Mouse (Mus musculus): ENCODE results near the gene Ifitm10. TPM values are rescaled to one million over a fixed set of nuclear protein-coding genes. Genes with fewer than 3 reads are reported as not detected.
A peak's percentile ranks its signal among the peaks of the same experiment; 100 is the strongest.

Ifitm10 gene
- polyA plus RNA-seq, 1 experiment from 2014 or later = 1.6 TPM

DNA sequence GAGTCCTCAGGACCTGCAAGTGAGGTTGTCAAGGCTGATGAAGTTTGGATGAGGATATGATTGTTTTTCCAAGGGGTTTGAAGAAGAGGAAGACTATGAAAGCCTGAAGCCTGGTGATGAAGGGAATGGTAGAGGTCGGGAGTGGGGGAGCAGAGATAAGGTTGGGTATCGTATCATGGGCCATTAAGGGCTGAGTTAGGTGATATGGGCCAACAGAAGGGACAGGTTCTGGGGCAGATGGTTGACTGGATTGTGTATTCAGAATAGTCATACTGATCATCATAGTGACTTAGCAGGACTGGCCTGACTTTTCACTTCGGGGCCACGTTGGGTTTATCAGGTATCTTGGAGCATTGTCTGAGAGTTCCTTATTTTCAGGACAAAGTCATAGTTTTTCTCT is 21.9 kb upstream of the Ifitm10 start:
- peak; percentile 39 for ATAC-seq (ENCODE audit: low read depth)
- Histone ChIP-seq H3K27me3 (ENCODE audit: control insufficient read depth, insufficient read depth, low read depth, low read length) (no peaks in the 10 kb centered on the region), H3K36me3 (ENCODE audit: control insufficient read depth, insufficient read depth) (no peaks in the 10 kb centered on the region), H3K9ac (ENCODE audit: low read depth, low read length) (no peak overlapping the region), H3K4me3 (ENCODE audit: low read depth, low read length) (no peak overlapping the region), H3K9me3 (replicated peaks; ENCODE audit: control insufficient read depth, low read length) (no peaks in the 10 kb centered on the region), H3K27ac (ENCODE audit: low read length) (peak overlapping the region; percentile 54), H3K4me1 (ENCODE audit: control insufficient read depth, low read depth, low read length) (peaks cover 60% of the 10 kb centered on the region), H3K4me2 (ENCODE audit: low read depth, low read length) (no peak overlapping the region)
- WGBS (ENCODE audit: insufficient replicate concordance) = 19% methylated on average over 4 of the region's 4 CpGs

GRCm38 (mm10) chr7:142394261-142395190 is 21.0 kb upstream of the Ifitm10 start:
- no peak overlapping the region for H3K9ac ChIP-seq (ENCODE audit: low read depth, low read length)
- H3K4me3 ChIP-seq (ENCODE audit: low read depth, low read length) = no peak overlapping the region
- 41% methylated on average over 6 of the region's 6 CpGs for WGBS (ENCODE audit: insufficient replicate concordance)
- H3K36me3 ChIP-seq (ENCODE audit: control insufficient read depth, insufficient read depth) = no peaks in the 10 kb centered on the region
- H3K4me1 ChIP-seq (ENCODE audit: control insufficient read depth, low read depth, low read length) = peaks cover 60% of the 10 kb centered on the region
- no peaks in the 10 kb centered on the region for H3K9me3 ChIP-seq (replicated peaks; ENCODE audit: control insufficient read depth, low read length)
- no peak for ATAC-seq (ENCODE audit: low read depth)
- peak overlapping the region; percentile 76 for H3K27ac ChIP-seq (ENCODE audit: low read length)
- no peaks in the 10 kb centered on the region for H3K27me3 ChIP-seq (ENCODE audit: control insufficient read depth, insufficient read depth, low read depth, low read length)
- H3K4me2 ChIP-seq (ENCODE audit: low read depth, low read length) = no peak overlapping the region

DNA sequence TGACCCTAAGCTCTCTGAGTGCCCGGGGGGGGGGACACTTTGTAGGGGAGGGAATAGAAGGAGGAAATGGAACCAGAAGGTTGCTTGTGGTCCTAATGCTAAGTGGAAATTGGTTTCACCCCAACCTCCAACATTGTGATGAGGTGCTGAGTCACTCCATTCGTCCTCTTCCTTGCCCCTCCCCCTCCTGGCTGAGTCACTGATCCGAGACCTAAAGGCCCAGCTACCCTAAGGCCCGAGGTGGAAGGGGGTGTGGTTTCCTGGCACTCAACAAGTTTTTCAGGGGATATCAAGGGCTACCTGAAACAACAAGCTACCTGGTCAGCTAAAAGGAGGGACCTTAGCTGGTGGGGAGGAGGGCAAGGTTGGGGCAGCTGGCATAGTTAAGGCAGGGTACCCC is 19.6 kb upstream of the Ifitm10 start:
- Histone ChIP-seq H3K9me3 (replicated peaks; ENCODE audit: control insufficient read depth, low read length) (no peaks in the 10 kb centered on the region), H3K27ac (ENCODE audit: low read length) (peak overlapping the region; percentile 76), H3K36me3 (ENCODE audit: control insufficient read depth, insufficient read depth) (no peaks in the 10 kb centered on the region), H3K27me3 (ENCODE audit: control insufficient read depth, insufficient read depth, low read depth, low read length) (no peaks in the 10 kb centered on the region), H3K4me3 (ENCODE audit: low read depth, low read length) (no peak overlapping the region), H3K4me1 (ENCODE audit: control insufficient read depth, low read depth, low read length) (peaks cover 64% of the 10 kb centered on the region), H3K4me2 (ENCODE audit: low read depth, low read length) (peak overlapping the region; percentile 40), H3K9ac (ENCODE audit: low read depth, low read length) (peak overlapping the region; percentile 56)
- WGBS (ENCODE audit: insufficient replicate concordance) = 9% methylated on average over 4 of the region's 4 CpGs
- ATAC-seq (ENCODE audit: low read depth) = peak; percentile 87

GRCm38 (mm10) chr7:142391609-142392008 is 18.1 kb upstream of the Ifitm10 start:
- H3K27ac ChIP-seq (ENCODE audit: low read length) = peak overlapping the region; percentile 7
- WGBS (ENCODE audit: insufficient replicate concordance) = 55% methylated on average over 4 of the region's 4 CpGs
- ATAC-seq (ENCODE audit: low read depth) = no peak

GRCm38 (mm10) chr7:142391108-142391507 is 17.6 kb upstream of the Ifitm10 start:
- Histone ChIP-seq H3K9ac (ENCODE audit: low read depth, low read length) (no peak overlapping the region), H3K36me3 (ENCODE audit: control insufficient read depth, insufficient read depth) (no peaks in the 10 kb centered on the region), H3K27ac (ENCODE audit: low read length) (peak overlapping the region; percentile 7), H3K9me3 (replicated peaks; ENCODE audit: control insufficient read depth, low read length) (no peaks in the 10 kb centered on the region), H3K4me3 (ENCODE audit: low read depth, low read length) (no peak overlapping the region), H3K27me3 (ENCODE audit: control insufficient read depth, insufficient read depth, low read depth, low read length) (no peaks in the 10 kb centered on the region), H3K4me1 (ENCODE audit: control insufficient read depth, low read depth, low read length) (peaks cover 61% of the 10 kb centered on the region), H3K4me2 (ENCODE audit: low read depth, low read length) (no peak overlapping the region)
- ATAC-seq (ENCODE audit: low read depth) = no peak
- WGBS (ENCODE audit: insufficient replicate concordance) = 36% methylated on average over 3 of the region's 3 CpGs

More at GRCm38 (mm10) chr7:142391609-142392008, 18.1 kb upstream of the Ifitm10 start:
- H3K4me2 ChIP-seq (ENCODE audit: low read depth, low read length) = no peak overlapping the region
- no peak overlapping the region for H3K9ac ChIP-seq (ENCODE audit: low read depth, low read length)
- H3K27me3 ChIP-seq (ENCODE audit: control insufficient read depth, insufficient read depth, low read depth, low read length) = no peaks in the 10 kb centered on the region
- H3K4me3 ChIP-seq (ENCODE audit: low read depth, low read length) = no peak overlapping the region
- no peaks in the 10 kb centered on the region for H3K36me3 ChIP-seq (ENCODE audit: control insufficient read depth, insufficient read depth)
- H3K9me3 ChIP-seq (replicated peaks; ENCODE audit: control insufficient read depth, low read length) = no peaks in the 10 kb centered on the region
- peaks cover 61% of the 10 kb centered on the region for H3K4me1 ChIP-seq (ENCODE audit: control insufficient read depth, low read depth, low read length)

GRCm38 (mm10) chr7:142389961-142390650 is 16.6 kb upstream of the Ifitm10 start:
- peaks cover 61% of the 10 kb centered on the region for H3K4me1 ChIP-seq (ENCODE audit: control insufficient read depth, low read depth, low read length)
- peak overlapping the region; percentile 65 for H3K27ac ChIP-seq (ENCODE audit: low read length)
- H3K27me3 ChIP-seq (ENCODE audit: control insufficient read depth, insufficient read depth, low read depth, low read length) = no peaks in the 10 kb centered on the region
- H3K9ac ChIP-seq (ENCODE audit: low read depth, low read length) = 0 out of 2 replicates have a peak overlapping the region, but pooled peaks have one; percentile 19
- WGBS (ENCODE audit: insufficient replicate concordance) = 67% methylated on average over 3 of the region's 3 CpGs
- no peaks in the 10 kb centered on the region for H3K9me3 ChIP-seq (replicated peaks; ENCODE audit: control insufficient read depth, low read length)
- H3K36me3 ChIP-seq (ENCODE audit: control insufficient read depth, insufficient read depth) = peaks cover 5% of the 10 kb centered on the region
- no peak overlapping the region for H3K4me3 ChIP-seq (ENCODE audit: low read depth, low read length)
- no peak for ATAC-seq (ENCODE audit: low read depth)
- no peak overlapping the region for H3K4me2 ChIP-seq (ENCODE audit: low read depth, low read length)

GRCm38 (mm10) chr7:142388740-142389139 is 15.2 kb upstream of the Ifitm10 start:
- WGBS (ENCODE audit: insufficient replicate concordance) = 89% methylated on average over 2 of the region's 2 CpGs
- H3K27ac ChIP-seq (ENCODE audit: low read length) = peak overlapping the region; percentile 71; the same call in 1 of the 2 replicates
- H3K27me3 ChIP-seq (ENCODE audit: control insufficient read depth, insufficient read depth, low read depth, low read length) = no peaks in the 10 kb centered on the region
- H3K4me3 ChIP-seq (ENCODE audit: low read depth, low read length) = no peak overlapping the region
- no peak for ATAC-seq (ENCODE audit: low read depth)
- no peak overlapping the region for H3K9ac ChIP-seq (ENCODE audit: low read depth, low read length)
- H3K4me1 ChIP-seq (ENCODE audit: control insufficient read depth, low read depth, low read length) = peaks cover 61% of the 10 kb centered on the region
- no peak overlapping the region for H3K4me2 ChIP-seq (ENCODE audit: low read depth, low read length)
- peaks cover 18% of the 10 kb centered on the region for H3K36me3 ChIP-seq (ENCODE audit: control insufficient read depth, insufficient read depth)
- no peaks in the 10 kb centered on the region for H3K9me3 ChIP-seq (replicated peaks; ENCODE audit: control insufficient read depth, low read length)

- H3K27ac ChIP-seq (ENCODE audit: low read length) = peak overlapping the region; percentile 71
- peak overlapping the region; percentile 19; the same call in 1 of the 2 replicates for H3K9ac ChIP-seq (ENCODE audit: low read depth, low read length)
- peaks cover 24% of the 10 kb centered on the region for H3K36me3 ChIP-seq (ENCODE audit: control insufficient read depth, insufficient read depth)
- 85% methylated on average over 1 of the region's 1 CpGs for WGBS (ENCODE audit: insufficient replicate concordance)
- H3K4me2 ChIP-seq (ENCODE audit: low read depth, low read length) = peak overlapping the region; percentile 56
- H3K4me3 ChIP-seq (ENCODE audit: low read depth, low read length) = peak overlapping the region; percentile 90
- no peaks in the 10 kb centered on the region for H3K9me3 ChIP-seq (replicated peaks; ENCODE audit: control insufficient read depth, low read length)
- no peak for ATAC-seq (ENCODE audit: low read depth)
- H3K27me3 ChIP-seq (ENCODE audit: control insufficient read depth, insufficient read depth, low read depth, low read length) = no peaks in the 10 kb centered on the region
- H3K4me1 ChIP-seq (ENCODE audit: control insufficient read depth, low read depth, low read length) = peaks cover 61% of the 10 kb centered on the region
Measured at GRCm38 (mm10) chr7:142388198-142388597, 14.6 kb upstream of the Ifitm10 start.
